Mouse (Mus musculus) embryonic facial prominence, embryonic 15.5 days (tissue): ENCODE data around the gene Olfr1356. TPM values are rescaled to one million over a fixed set of nuclear protein-coding genes. Genes with fewer than 3 reads are reported as not detected.
"Not testable (repeated sequence)": the region's sequence is repeated elsewhere in the genome, so short reads cannot be mapped to it uniquely, and the experiment has no call there.

ENCODE experiments used
- ATAC-seq: fragments of 200-750 bp; cut with Nextera tagmentation; 2 replicates; pipeline ENCODE4 v1.8.0; 2017; ENCODE audit warnings: low read depth, moderate TSS enrichment; ENCODE audit not compliant: insufficient number of reproducible peaks, low FRiP score, low TSS enrichment
- H3K27ac ChIP-seq: fragments of 300-500 bp; sonication (generic); replicated peaks from 2 replicates; pipeline ENCODE4 v1.5.1; 2015; ENCODE audit warnings: mild to moderate bottlenecking, inconsistent platforms
- H3K27me3 ChIP-seq: fragments of 300-500 bp; sonication (generic); 2 replicates; pipeline ENCODE4 v1.6.1; 2015; ENCODE audit warnings: inconsistent platforms
- H3K36me3 ChIP-seq: fragments of 300-500 bp; sonication (generic); 2 replicates; pipeline ENCODE4 v1.6.1; 2015; ENCODE audit warnings: mild to moderate bottlenecking, inconsistent platforms
- H3K4me1 ChIP-seq: fragments of 300-500 bp; sonication (generic); 2 replicates; pipeline ENCODE4 v1.6.1; 2015; ENCODE audit warnings: inconsistent platforms
- H3K4me2 ChIP-seq: fragments of 300-500 bp; sonication (generic); replicated peaks from 2 replicates; pipeline ENCODE4 v1.6.1; 2015; ENCODE audit warnings: mild to moderate bottlenecking, inconsistent platforms
- H3K4me3 ChIP-seq: fragments of 300-500 bp; sonication (generic); replicated peaks from 2 replicates; pipeline ENCODE4 v1.5.1; 2015; ENCODE audit warnings: mild to moderate bottlenecking, inconsistent platforms
- H3K9ac ChIP-seq: fragments of 300-500 bp; sonication (generic); 2 replicates; pipeline ENCODE4 v1.6.1; 2015; ENCODE audit warnings: inconsistent platforms
- H3K9me3 ChIP-seq: fragments of 300-500 bp; sonication (generic); replicated peaks from 2 replicates; pipeline ENCODE4 v1.6.1; 2016; ENCODE audit warnings: inconsistent platforms
- WGBS: fragments of 180-500 bp; shearing (Covaris S2); methylation state at CpG from one replicate; pipeline ENCODE4 v1.1.7; 2015; 5-methylcytosine and 5-hydroxymethylcytosine counted together
- polyA plus RNA-seq: library from polyadenylated mRNA; unstranded; fragments of >200 nt; fragmentation: Nextera tagmentation; extraction: Ambion mirVana; gene quantifications from 2 replicates; pipeline ENCODE4 v1.2.1, GENCODE M21; 2015

Olfr1356 gene
- not detected in 2 replicates for polyA plus RNA-seq

GRCm38 (mm10) chr10:78852066-78852465 lies at the start of gene Olfr1356:
Olfr1356 (minus strand) TSS chr10:78852166.
- Histone ChIP-seq H3K36me3 (no peaks in the 10 kb centered on the region), H3K4me1 (no peaks in the 10 kb centered on the region), H3K9me3 (no peaks in the 10 kb centered on the region), H3K9ac (no peak within 1 kb of the TSS), H3K4me3 (no peak within 1 kb of the TSS), H3K27ac (no peak within 1 kb of the TSS), H3K4me2 (no peak within 1 kb of the TSS), H3K27me3 (no peaks in the 10 kb centered on the region)
- 76% methylated on average over 2 of the region's 2 CpGs for WGBS
- ATAC-seq = no peak

GRCm38 (mm10) chr10:78875240-78875639 lies 23.3 kb upstream of the Olfr1356 start, which contains the start of gene Olfr1355:
Olfr1355 (plus strand) TSS chr10:78875540.
- no peak for ATAC-seq
- H3K4me2 ChIP-seq = no peak within 1 kb of the TSS
- no peak within 1 kb of the TSS for H3K9ac ChIP-seq
- no peaks in the 10 kb centered on the region for H3K4me1 ChIP-seq
- H3K9me3 ChIP-seq = no peaks in the 10 kb centered on the region
- H3K36me3 ChIP-seq = no peaks in the 10 kb centered on the region
- no peak within 1 kb of the TSS for H3K4me3 ChIP-seq
- no peaks in the 10 kb centered on the region for H3K27me3 ChIP-seq
- H3K27ac ChIP-seq = no peak within 1 kb of the TSS
- WGBS = 71% methylated on average over 2 of the region's 2 CpGs

DNA sequence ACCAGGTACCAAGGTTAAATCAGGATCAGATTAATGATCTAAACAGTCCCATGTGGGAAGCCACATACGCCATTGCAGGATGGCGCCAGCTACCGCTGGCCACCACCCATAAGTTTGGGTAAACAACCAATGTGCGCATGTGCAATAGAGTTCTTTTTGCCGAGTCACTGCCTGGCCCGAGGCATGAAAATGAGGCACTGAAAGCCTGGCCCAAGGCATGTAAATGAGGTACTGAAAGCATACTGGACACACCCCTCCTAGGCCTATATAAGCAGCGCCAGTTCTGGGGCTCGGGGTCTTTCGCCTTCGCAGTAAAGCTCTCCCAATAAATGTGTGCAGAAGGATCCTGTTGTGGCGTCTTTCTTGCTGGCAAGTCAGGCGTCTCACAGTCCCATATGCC lies 11.5 kb downstream of the Olfr1356 start:
- WGBS = 87% methylated on average over 12 of the region's 12 CpGs
- not testable (repeated sequence) for H3K9ac ChIP-seq, H3K27ac ChIP-seq, H3K4me1 ChIP-seq, H3K4me2 ChIP-seq, ATAC-seq, H3K9me3 ChIP-seq, H3K27me3 ChIP-seq, H3K4me3 ChIP-seq, H3K36me3 ChIP-seq

GRCm38 (mm10) chr10:78812358-78813060 lies 39.5 kb downstream of the Olfr1356 start:
- Histone ChIP-seq H3K36me3 (no peaks in the 10 kb centered on the region), H3K9ac (no peak overlapping the region), H3K4me1 (no peaks in the 10 kb centered on the region), H3K4me2 (no peak overlapping the region), H3K27ac (no peak overlapping the region), H3K27me3 (no peaks in the 10 kb centered on the region), H3K4me3 (no peak overlapping the region), H3K9me3 (no peaks in the 10 kb centered on the region)
- WGBS = 41% methylated on average over 6 of the region's 6 CpGs
- no peak for ATAC-seq

- 85% methylated on average over 2 of the region's 2 CpGs for WGBS
- ATAC-seq = no peak
Observed at GRCm38 (mm10) chr10:78801449-78801848, 50.5 kb downstream of the Olfr1356 start.

More at GRCm38 (mm10) chr10:78801449-78801848, 50.5 kb downstream of the Olfr1356 start:
- no peaks in the 10 kb centered on the region for H3K9me3 ChIP-seq
- H3K4me2 ChIP-seq = no peak overlapping the region
- H3K4me3 ChIP-seq = no peak overlapping the region
- no peaks in the 10 kb centered on the region for H3K27me3 ChIP-seq
- H3K27ac ChIP-seq = no peak overlapping the region
- no peaks in the 10 kb centered on the region for H3K36me3 ChIP-seq
- H3K9ac ChIP-seq = no peak overlapping the region
- no peaks in the 10 kb centered on the region for H3K4me1 ChIP-seq

Other genes with a start within 250 kb of the Olfr1356 start
- gene Olfr1357, start 234.1 kb downstream of the Olfr1356 start, polyA plus RNA-seq = 0.09 TPM in 1 of 2 replicates, not detected in the other
- 23.5 and 37.2 TPM in 2 replicates for gene Casp14, start 133.9 kb downstream of the Olfr1356 start, polyA plus RNA-seq
- 0.15 TPM in 1 of 2 replicates, not detected in the other for gene Ccdc105, start 99.1 kb downstream of the Olfr1356 start, polyA plus RNA-seq
- gene Slc1a6, start 71.7 kb downstream of the Olfr1356 start, polyA plus RNA-seq = 0.97 and 1.2 TPM in 2 replicates
- not detected in 2 replicates for gene Olfr1355, start 23.4 kb upstream of the Olfr1356 start, polyA plus RNA-seq
- gene Olfr1354, start 61.0 kb upstream of the Olfr1356 start, polyA plus RNA-seq = not detected in 2 replicates
- gene Olfr8, start 98.5 kb upstream of the Olfr1356 start, polyA plus RNA-seq = not detected in 2 replicates
- not detected in 2 replicates for gene Olfr1353, start 111.1 kb upstream of the Olfr1356 start, polyA plus RNA-seq
- gene Olfr1352, start 128.9 kb upstream of the Olfr1356 start, polyA plus RNA-seq = 0.19 TPM in 1 of 2 replicates, not detected in the other
- 0.11 TPM in 1 of 2 replicates, not detected in the other for gene Olfr1351, start 160.3 kb upstream of the Olfr1356 start, polyA plus RNA-seq
- 0.23 TPM in 1 of 2 replicates, not detected in the other for gene Olfr57, start 176.6 kb upstream of the Olfr1356 start, polyA plus RNA-seq
- 31.3 and 31.9 TPM in 2 replicates for gene 2610008E11Rik, start 245.4 kb upstream of the Olfr1356 start, polyA plus RNA-seq